Mouse (Mus musculus) kidney, adult 18-20 months (tissue): ENCODE measurements around the gene Smo.
"Not testable (repeated sequence)": the region's sequence is repeated elsewhere in the genome, so short reads cannot be mapped to it uniquely, and the experiment has no call there.

Experiments used
- DNase-seq: peaks from one replicate; pipeline ENCODE4 v3.0.0; 2021

Gene Smo

GRCm38 (mm10) chr6:29728035-29728434 lies 7.3 kb upstream of the Smo start:
- no peak for DNase-seq

GRCm38 (mm10) chr6:29729491-29729890 lies 5.8 kb upstream of the Smo start:
- DNase-seq: no peak

- peak; percentile 71 for DNase-seq
These were observed 567 bp downstream of the Smo start for GRCm38 (mm10) chr6:29735689-29736451.

- DNase-seq: no peak
These were observed 1.5 kb downstream of the Smo start for GRCm38 (mm10) chr6:29736610-29737458.

GRCm38 (mm10) chr6:29751466-29752152 lies 16.3 kb downstream of the Smo start:
- no peak for DNase-seq

GRCm38 (mm10) chr6:29753336-29753735 lies 18.0 kb downstream of the Smo start:
- DNase-seq: no peak

GRCm38 (mm10) chr6:29756001-29756400 lies 20.7 kb downstream of the Smo start:
- no peak for DNase-seq

GRCm38 (mm10) chr6:29756476-29756875 lies 21.2 kb downstream of the Smo start:
- DNase-seq: no peak

- DNase-seq: peak; percentile 77
These were observed 23.1 kb downstream of the Smo start for GRCm38 (mm10) chr6:29758417-29758816.

- peak; percentile 6 for DNase-seq
These were observed 23.8 kb downstream of the Smo start for GRCm38 (mm10) chr6:29759012-29759679.

- DNase-seq: not testable (repeated sequence)
These were observed 25.1 kb downstream of the Smo start for GRCm38 (mm10) chr6:29760397-29760796.

GRCm38 (mm10) chr6:29761282-29761681 lies 26.0 kb downstream of the Smo start:
- peak; percentile 13 for DNase-seq

- DNase-seq: peak; percentile 47
These were observed 27.2 kb downstream of the Smo start for GRCm38 (mm10) chr6:29762524-29762923.

GRCm38 (mm10) chr6:29766874-29767273 lies 31.6 kb downstream of the Smo start:
- DNase-seq: no peak

GRCm38 (mm10) chr6:29767813-29768660 lies 32.7 kb downstream of the Smo start, which contains the start of gene Ahcyl2:
TSS of gene Ahcyl2 (plus strand) at chr6:29768011.
- DNase-seq: peak; percentile 94

- DNase-seq: peak; percentile 67
These were observed 33.6 kb downstream of the Smo start for GRCm38 (mm10) chr6:29768791-29769441.

GRCm38 (mm10) chr6:29770672-29771321 lies 35.5 kb downstream of the Smo start:
- DNase-seq: no peak

- DNase-seq: no peak
These were observed 36.9 kb downstream of the Smo start for GRCm38 (mm10) chr6:29772236-29772635.

- DNase-seq: no peak
These were observed 38.9 kb downstream of the Smo start for GRCm38 (mm10) chr6:29774161-29774560.

- DNase-seq: peak; percentile 58
These were observed 40.3 kb downstream of the Smo start for GRCm38 (mm10) chr6:29775609-29776008.
